Mouse (Mus musculus) adrenal gland, postnatal 4 days (tissue): ENCODE measurements around the gene Nt5c3. TPM values are rescaled to one million over a fixed set of nuclear protein-coding genes. Genes with fewer than 3 reads are reported as not detected.

Experiments used
- DNase-seq, 2 experiments: peaks; one replicate each; pipeline ENCODE4 v3.0.0; 2021 to 2022; ENCODE audit warnings: low spot score in 2 of 2, mixed read lengths in 2 of 2
- long read RNA-seq, 2 experiments: library from polyadenylated mRNA; stranded (forward); transcript quantifications; one replicate each; pipeline ENCODE4 v2.0.0; 2021
- total RNA-seq, 2 experiments: library from RNA; stranded (reverse); gene quantifications; 2 replicates each; pipeline ENCODE4 v1.2.3; 2021

Nt5c3 gene
- total RNA-seq, result 10 to 100 TPM; 36.2 to 41.8 TPM
- long read RNA-seq, experiment 1, transcript Nt5c3-208 (10 exons, 1,067 nt), result minor isoform, 10 of 38 reads
- long read RNA-seq, experiment 1, transcript Nt5c3-201 (9 exons, 1,676 nt), result major isoform, 25 of 38 reads
- long read RNA-seq, experiment 1, partial matches to known transcripts, result 0 of 38 reads
- long read RNA-seq, experiment 1, other reads (novel, unspliced or antisense), result 2 of 38 reads
- long read RNA-seq, experiment 2, transcript Nt5c3-208 (10 exons, 1,067 nt), result minor isoform, 18 of 77 reads
- long read RNA-seq, experiment 2, transcript Nt5c3-201 (9 exons, 1,676 nt), result major isoform, 50 of 77 reads
- long read RNA-seq, experiment 2, partial matches to known transcripts, result 0 of 77 reads
- long read RNA-seq, experiment 2, other reads (novel, unspliced or antisense), result 7 of 77 reads

DNA sequence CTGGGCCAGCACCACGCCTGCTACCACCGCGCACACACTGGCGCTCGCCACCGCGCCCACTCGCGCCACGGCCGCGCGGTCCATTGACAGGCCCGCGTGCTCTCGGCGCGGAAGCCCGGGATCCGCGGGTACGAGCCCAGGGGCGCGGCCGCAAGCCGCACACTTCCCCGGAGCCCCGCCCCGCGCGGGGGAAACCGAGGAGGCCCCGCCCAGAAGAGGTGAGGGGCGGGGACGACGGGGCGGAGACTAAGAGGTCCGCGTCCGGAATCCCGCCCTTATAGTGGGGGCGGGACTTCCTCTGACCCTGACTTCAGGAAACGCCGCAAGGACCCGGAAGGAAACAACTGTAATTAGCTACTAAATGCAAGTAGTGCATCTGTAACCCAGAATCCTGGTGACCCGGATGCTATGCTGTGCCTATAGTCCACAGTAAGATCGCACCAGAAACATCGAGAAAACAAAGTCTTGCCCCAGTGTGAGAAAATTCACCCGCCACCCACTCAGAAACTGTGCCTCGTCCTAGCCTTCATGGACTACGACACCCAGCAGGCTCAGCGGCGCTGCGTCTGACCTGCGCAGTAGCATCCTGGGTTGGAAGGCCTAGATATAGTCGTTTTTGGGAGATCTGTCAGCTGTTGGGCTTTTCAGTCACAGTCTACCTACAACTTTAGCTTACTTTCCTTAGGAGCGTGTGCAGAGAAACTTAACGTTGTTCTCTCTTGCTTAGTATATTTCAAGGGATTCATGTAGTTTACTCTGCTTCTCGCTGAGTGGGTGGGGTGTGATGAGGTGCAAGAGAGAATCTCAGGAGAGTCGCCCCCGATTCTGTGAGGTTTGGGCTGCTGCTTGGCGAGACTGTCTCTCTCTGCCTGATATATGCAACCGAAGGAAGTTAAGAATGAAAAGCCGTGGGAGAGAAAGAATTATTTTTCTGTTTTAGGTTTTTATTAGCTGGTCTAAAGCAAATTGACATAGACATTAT lies at the start of gene Nt5c3, which contains the start of gene Vmn1r4:
TSS of gene Nt5c3 (minus strand) at position 207 of the 982 bp plus-strand sequence.
TSS of gene Vmn1r4 (plus strand) at position 290 of the 982 bp plus-strand sequence.
- DNase-seq, result peak; percentile 84 to 85

DNA sequence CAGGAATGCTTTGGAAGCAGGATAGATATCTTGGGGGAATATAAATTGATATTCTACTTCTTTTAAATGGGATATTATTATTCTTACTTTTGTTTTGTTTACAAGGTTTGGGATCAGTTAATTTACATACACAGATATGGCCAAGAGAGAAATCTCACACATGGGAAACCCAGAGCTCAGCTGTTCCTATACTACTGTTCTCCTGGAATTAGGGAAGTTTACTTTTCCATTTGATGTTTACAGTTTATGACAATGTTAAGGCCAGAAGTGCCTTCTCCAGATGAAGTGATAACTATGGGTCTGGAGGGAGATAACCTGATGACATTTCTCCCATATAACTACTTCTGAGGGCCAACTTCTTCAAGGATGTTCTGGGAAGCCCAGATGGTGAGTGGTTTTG lies 46.2 kb upstream of the Nt5c3 start, which contains the start of gene Vmn1r5:
TSS of gene Vmn1r5 (plus strand) at position 301 of the 400 bp plus-strand sequence.
- DNase-seq, result no peak

- no peak for DNase-seq
These were observed 32.7 kb upstream of the Nt5c3 start for GRCm38 (mm10) chr6:56956436-56956835.

GRCm38 (mm10) chr6:56934366-56934765 lies 10.6 kb upstream of the Nt5c3 start:
- no peak for DNase-seq

DNA sequence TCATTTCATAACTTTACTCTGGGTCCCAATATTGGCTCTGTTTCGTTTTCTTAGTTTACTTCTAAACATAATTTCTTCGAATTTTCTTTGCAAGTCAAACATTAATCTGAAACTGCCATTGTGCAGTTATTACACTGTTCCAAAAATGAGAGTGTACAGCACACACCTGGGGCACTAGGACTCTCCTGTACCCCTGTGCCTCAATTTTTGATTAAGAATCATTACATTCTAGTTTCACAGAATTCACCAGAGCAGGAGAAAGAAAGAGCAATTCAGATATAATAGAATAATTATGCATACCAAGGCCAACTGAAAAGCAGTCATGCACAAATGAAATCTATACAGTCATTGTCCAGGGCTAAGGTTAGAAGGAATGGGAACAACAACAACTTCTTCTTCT lies 8.7 kb upstream of the Nt5c3 start:
- DNase-seq, result no peak

DNA sequence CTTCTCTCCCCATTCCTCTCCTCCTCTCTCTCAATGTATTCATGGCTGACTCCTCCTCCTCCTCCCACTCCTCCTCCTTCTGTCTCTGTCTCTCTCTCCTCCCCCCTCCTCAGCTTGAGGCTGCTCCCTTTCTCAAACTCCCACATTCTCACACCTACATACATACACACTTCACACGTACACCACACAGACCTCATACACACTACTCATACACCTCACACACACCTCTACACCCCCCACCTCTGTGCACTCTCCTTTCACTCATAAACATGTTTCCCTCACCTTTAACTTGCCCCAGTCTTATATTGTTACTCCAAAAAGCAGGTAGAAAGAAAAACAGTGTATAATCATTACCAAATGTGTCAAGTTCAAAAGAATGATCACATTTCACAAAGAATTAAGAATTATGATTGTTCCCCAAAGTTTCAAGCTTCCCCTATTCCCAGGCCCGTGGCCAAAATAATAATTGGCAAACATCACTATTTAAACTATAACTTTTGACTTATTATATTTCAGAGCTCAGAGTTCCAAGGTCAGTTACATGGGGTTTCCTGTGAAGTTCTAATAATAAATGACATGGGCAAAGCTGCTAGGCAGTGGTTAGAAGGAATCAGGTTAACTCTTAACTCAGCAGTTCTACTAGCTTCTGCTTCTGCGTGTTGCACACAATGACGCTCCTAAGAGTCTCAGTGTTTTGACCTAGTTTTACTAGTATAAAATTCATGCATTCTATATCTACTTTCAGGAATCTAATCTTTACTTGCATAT lies 8.1 kb upstream of the Nt5c3 start:
- no peak for DNase-seq

- no peak for DNase-seq
These were observed 404 bp downstream of the Nt5c3 start for GRCm38 (mm10) chr6:56923331-56923725.

DNA sequence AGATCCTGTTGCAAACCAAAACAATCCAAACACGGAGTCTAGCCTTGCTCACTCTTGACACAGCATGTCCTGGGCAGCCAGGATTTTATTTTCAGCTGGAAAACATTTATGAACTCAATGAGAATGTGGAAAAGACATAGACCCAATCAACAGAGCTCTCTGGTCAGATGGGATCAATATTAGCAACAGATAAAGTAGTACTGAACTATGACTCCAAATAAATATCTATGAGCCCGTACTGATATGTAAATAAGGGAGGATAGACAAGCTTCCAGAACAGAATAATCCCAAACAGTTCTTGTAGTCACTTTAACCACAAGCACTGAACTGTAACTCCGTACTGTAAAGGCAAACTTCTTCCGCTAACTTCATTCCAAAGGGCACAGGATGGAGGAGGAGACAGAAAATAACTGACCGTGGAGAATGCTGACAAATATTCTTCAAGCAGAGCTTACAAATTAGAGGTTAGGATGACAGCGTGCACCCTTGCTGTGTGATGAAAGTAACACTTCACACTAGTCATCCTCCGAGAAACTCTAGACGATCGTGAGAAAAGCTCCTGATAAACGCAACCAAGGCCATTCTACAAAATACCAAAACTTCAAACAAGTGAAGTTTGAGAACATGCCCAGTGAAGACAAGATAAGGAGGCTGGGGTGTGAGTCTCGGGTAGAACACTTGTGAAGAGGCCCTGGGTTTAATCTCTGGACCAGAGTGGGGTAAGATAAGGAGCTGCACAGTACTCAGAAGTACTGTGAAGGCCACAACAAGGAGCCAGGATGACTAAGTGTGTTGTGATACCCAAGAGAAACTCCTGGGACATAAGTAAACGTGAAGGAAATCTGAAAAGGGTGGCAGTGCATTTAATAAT lies 3.3 kb downstream of the Nt5c3 start:
- DNase-seq, result no peak

GRCm38 (mm10) chr6:56919330-56920044 lies 4.2 kb downstream of the Nt5c3 start:
- no peak for DNase-seq

GRCm38 (mm10) chr6:56917578-56918368 lies 6.0 kb downstream of the Nt5c3 start:
- DNase-seq, result no peak

GRCm38 (mm10) chr6:56916279-56916678 lies 7.5 kb downstream of the Nt5c3 start:
- no peak for DNase-seq

DNA sequence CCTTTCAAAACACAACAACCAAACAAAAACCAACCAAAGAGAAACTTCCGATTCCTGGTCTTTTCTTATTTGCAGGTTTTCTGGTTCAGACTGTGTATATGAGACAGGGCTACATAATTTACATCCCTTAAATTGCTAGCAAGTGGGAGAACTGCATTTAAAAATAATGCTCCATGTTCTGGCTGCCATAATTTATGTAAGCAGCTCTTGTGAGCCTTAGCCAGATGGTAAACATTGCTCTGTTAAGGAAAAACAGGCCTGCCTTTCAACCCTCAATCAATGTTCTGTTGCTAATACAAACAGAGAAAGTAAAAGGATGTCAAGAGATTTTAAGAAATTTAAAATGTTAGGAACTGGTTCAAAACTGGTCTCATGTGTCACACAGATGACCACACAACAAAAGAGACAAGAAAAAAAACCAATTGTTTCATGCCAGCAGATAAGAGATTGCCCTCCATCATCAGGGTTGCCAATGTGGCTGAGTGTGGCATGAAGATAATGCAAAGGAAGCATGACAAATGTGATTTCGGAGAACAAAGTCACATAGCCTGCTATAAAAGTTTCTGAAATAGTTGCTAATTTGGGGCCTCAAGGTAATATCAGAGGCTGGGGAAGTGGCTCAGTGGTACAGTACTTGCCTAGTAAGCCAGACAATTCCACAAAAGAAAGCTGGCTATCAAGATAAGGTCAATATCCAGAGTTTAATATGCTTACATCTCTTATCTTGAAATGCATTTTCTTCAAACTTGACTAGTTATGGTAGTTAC lies 10.5 kb downstream of the Nt5c3 start:
- no peak for DNase-seq

DNA sequence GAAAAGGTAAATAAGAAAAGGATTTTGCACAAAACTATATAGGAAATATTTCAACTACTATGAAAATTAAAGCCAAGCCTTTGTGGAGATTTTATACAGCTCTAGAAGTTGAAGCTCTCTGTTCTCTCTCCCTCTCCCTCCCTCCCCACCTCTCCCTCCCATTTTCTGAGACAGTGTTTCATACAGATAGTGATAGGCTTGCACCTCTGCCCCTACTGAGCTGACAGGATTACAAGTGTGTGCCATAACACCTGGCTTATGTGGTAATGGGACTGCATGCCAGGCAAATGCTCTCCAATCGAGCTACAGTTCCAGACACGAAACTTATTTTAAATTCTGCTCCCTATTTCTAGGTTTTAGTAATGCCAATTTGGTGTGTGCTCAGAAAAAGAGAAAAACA lies 12.8 kb downstream of the Nt5c3 start:
- DNase-seq, result no peak

- peak in 1 of 2 experiments; percentile 26 for DNase-seq
These were observed 14.8 kb downstream of the Nt5c3 start for GRCm38 (mm10) chr6:56908912-56909311.

DNA sequence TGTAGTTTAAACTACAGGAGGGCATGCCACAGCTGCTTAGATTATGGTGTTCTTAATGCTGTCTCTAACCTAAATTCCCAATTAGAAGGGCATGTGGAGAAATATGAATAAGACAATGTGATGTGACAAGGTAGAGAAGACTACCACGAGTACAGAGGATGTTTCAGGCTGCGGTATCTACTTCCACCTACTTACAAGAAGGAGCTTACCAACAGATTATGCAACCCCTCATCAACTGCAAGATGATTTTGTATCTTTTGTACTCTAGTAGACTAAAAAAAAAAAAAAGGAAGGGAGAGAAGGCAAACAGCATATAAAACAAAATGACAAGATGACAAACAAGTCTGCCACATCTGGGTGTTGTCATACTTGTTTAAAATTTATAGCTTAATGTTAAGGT lies 15.3 kb downstream of the Nt5c3 start:
- no peak for DNase-seq

DNA sequence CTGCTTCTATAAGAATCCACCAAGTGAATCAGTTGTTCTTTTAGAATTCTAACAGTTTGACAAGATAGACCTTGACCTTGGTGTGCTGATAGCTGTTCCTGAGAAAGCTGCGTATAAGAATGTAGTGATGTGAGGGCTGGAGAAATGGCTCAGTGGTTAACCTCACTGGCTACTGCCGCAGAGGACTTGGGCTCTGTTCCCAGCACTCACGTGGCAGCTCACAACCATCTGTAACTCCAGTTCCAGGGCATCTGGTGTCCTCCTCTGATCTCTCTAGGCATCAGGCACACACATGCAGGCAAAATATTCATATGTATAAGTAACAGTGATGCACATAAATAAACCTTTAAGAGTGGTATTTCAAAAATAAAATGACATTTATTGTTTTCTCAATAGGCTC lies 15.8 kb downstream of the Nt5c3 start:
- no peak for DNase-seq

DNA sequence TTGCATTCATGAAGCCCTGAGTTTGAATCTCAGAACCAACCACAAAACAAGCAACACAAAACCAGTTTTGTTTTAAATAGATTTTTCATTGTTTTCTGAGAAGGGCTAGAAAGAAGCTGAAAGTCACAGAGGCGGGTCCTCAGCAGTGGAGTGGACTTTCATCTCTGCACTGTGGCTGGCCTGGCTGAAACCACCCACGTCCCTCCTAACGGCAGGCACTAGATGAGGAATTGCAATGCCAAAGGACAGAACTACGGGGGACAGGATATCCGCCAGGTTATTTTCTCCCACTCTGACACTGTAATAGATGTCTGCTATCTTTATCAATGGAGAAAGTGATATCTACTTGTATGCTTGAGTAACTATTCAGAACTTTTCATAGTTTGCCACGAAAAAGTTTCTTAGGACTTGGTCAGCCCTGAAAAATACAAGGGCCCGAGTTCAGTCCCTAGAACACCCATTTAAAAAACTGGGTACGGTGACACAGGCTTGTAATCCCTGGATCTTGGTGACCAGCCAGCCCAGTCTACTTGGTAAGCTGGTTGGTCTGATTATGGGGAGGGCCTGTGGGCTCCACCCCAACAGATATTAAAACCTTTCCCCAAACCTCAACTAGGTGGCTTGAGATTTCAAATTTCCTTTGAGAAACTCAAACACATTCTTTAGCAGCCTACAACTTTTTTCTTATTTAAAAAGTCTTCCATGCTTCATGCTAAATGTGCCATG lies 17.4 kb downstream of the Nt5c3 start:
- DNase-seq, result no peak
